Mouse (Mus musculus): ENCODE data around the gene Olfm2.
"Not testable (repeated sequence)": the region's sequence is repeated elsewhere in the genome, so short reads cannot be mapped to it uniquely, and the experiment has no call there.

DNA sequence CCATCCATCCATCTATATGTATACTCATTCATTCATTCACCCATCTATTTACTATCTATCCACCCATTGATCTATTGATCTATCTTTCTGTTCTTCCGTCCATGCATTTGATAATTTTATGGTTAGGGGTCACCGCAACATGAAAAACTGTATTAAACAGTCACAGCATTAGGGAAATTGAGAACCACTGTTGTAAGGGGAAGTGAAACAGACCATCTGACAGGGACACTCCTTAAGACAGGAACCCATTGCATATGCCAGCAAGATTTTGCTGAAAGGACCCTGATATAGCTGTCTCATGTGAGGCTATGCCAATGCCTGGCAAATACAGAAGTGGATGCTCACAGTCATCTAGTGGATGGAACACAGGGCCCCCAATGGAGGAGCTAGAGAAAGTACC is 55.7 kb downstream of the Olfm2 start:
- TF ChIP-seq CTCF (IDR thresholded peaks at IDR 0.05; ENCODE audit: control insufficient read depth, insufficient read depth, insufficient read length); CEBPB (IDR thresholded peaks at IDR 0.05; ENCODE audit: low read depth): not testable (repeated sequence)

Measured in C2C12 (cell line).